Mouse (Mus musculus) liver, adult 2 months (tissue): ENCODE results near the gene Abcg4. TPM values are rescaled to one million over a fixed set of nuclear protein-coding genes. Genes with fewer than 3 reads are reported as not detected.

Source experiments
- DNase-seq: peaks from one replicate; pipeline ENCODE4 v3.0.0-alpha.2; 2011; ENCODE audit warnings: low read depth, low spot score; ENCODE audit errors: extremely low read depth
- H3K27ac ChIP-seq: fragments of 200-500 bp; replicated peaks from 2 replicates; pipeline ENCODE4 v1.5.1; 2012; ENCODE audit warnings: low read depth, mild to moderate bottlenecking, control low read depth, inconsistent platforms, low read length; ENCODE audit not compliant: insufficient read depth
- H3K27me3 ChIP-seq: fragments of 200-500 bp; 2 replicates; pipeline ENCODE4 v1.6.1; 2012; ENCODE audit warnings: mild to moderate bottlenecking, moderate library complexity, low read length, inconsistent platforms; ENCODE audit not compliant: control insufficient read depth, insufficient read depth
- H3K36me3 ChIP-seq: fragments of 200-500 bp; 2 replicates; pipeline ENCODE4 v1.6.1; 2012; ENCODE audit warnings: low read length, inconsistent platforms; ENCODE audit not compliant: control insufficient read depth, insufficient read depth
- H3K4me1 ChIP-seq: fragments of 200-500 bp; 2 replicates; pipeline ENCODE4 v1.6.1; 2011; ENCODE audit warnings: low read length; ENCODE audit not compliant: control insufficient read depth, insufficient read depth
- H3K4me3 ChIP-seq: fragments of 200-500 bp; 2 replicates; pipeline ENCODE4 v1.5.1; 2011; ENCODE audit warnings: low read depth, mild to moderate bottlenecking, control low read depth, low read length, moderate library complexity; ENCODE audit not compliant: insufficient read depth
- H3K79me2 ChIP-seq: fragments of 200-500 bp; 2 replicates; pipeline ENCODE4 v1.6.1; 2012; ENCODE audit warnings: inconsistent platforms, mild to moderate bottlenecking, low read length, moderate library complexity; ENCODE audit not compliant: control insufficient read depth, insufficient read depth
- H3K9ac ChIP-seq: fragments of 200-500 bp; 2 replicates; pipeline ENCODE4 v1.6.1; 2012; ENCODE audit warnings: low read depth, mild to moderate bottlenecking, control low read depth, inconsistent platforms, low read length
- CTCF ChIP-seq: fragments of 200-500 bp; IDR thresholded peaks from 2 replicates; pipeline ENCODE4 v1.5.1; 2011; ENCODE audit warnings: low read depth, low read length, control low read depth
- POLR2A ChIP-seq: fragments of 200-500 bp; IDR thresholded peaks from 2 replicates; pipeline ENCODE4 v1.6.1; 2011; ENCODE audit warnings: low read length, control low read depth; ENCODE audit not compliant: insufficient read depth; ENCODE audit errors: extremely low read depth
- WGBS: fragments of 180-500 bp; shearing (Covaris S2); methylation state at CpG from one replicate; pipeline ENCODE4 v1.1.7; 2018; 5-methylcytosine and 5-hydroxymethylcytosine counted together
- polyA plus RNA-seq: library from polyadenylated mRNA; depleted of rRNA; stranded (reverse); fragments of >200 nt; gene quantifications from 2 replicates; pipeline ENCODE4 v1.2.3, GENCODE M21; 2012
- total RNA-seq: library from RNA; depleted of rRNA; stranded (reverse); fragments of >200 nt; gene quantifications from 2 replicates; pipeline ENCODE4 v1.2.3, GENCODE M21; 2014

Gene Abcg4
- total and polyA plus RNA-seq, 2 experiments = 0.11 TPM; not detected in 1

DNA sequence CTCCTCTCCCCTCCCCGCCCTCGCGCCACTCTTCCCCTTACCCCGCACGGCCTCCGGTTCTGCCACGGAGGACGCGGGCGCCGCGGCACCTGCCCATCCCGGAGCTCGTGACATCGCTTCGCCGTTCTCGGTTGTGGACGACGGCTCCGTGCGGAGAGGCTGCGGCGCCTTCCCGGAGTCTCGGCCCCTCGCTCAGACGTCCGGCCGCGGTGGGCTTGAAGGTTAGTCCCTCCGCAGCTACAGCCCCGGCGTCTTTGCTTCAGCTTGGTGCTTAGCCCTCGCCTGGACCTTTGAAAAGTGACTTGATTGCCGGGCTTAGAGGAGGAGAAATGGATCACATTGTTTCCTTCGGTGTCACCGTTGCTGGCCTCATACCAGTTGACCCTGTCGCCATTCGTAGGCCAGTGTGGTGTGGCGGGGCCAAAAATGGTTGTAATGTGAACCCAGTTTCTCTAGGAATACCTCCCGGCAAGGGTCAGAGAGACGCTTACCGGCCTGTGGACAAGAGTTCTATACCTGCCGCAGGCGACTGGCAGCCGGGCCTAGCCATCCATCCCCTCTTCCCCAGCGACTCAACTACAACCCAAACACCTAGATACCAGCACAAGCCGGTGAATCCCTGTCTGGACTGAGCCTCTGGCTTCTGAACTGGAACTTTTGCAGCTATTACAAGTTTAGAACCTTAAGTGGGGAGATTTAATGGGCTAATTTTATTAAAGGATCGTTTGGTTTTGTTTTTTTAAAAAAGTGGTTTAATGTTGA lies 47.1 kb upstream of the Abcg4 start:
- under 1% methylated on average over 46 of the region's 50 CpGs for WGBS
- H3K9ac ChIP-seq = peak overlapping the region; percentile 91
- H3K4me3 ChIP-seq = peak overlapping the region; percentile 75
- no peaks in the 10 kb centered on the region for H3K27me3 ChIP-seq
- TF ChIP-seq CTCF (no peak), POLR2A (no peak)
- H3K4me1 ChIP-seq = peaks cover 6% of the 10 kb centered on the region
- H3K27ac ChIP-seq = peak overlapping the region; percentile 62
- DNase-seq = peak; percentile 68
- H3K36me3 ChIP-seq = peaks cover 24% of the 10 kb centered on the region; the same call in 1 of the 2 replicates
- H3K79me2 ChIP-seq = no peaks in the 10 kb centered on the region; the same call in 1 of the 2 replicates

GRCm38 (mm10) chr9:44334396-44335330 lies 46.2 kb upstream of the Abcg4 start, which contains the start of gene H2afx:
Gene H2afx, plus strand, starts transcription at chr9:44334694.
- H3K4me1 ChIP-seq = peaks cover 6% of the 10 kb centered on the region
- H3K27me3 ChIP-seq = no peaks in the 10 kb centered on the region
- peak; percentile 49 for TF ChIP-seq CTCF
- peak; percentile 99 for TF ChIP-seq POLR2A
- peak; percentile 98 for DNase-seq
- H3K36me3 ChIP-seq = peaks cover 24% of the 10 kb centered on the region; the same call in 1 of the 2 replicates
- peak within 1 kb of the TSS; percentile 91 for H3K9ac ChIP-seq
- peak within 1 kb of the TSS; percentile 75 for H3K4me3 ChIP-seq
- under 1% methylated on average over 91 of the region's 91 CpGs for WGBS
- H3K79me2 ChIP-seq = no peaks in the 10 kb centered on the region; the same call in 1 of the 2 replicates
- H3K27ac ChIP-seq = peak within 1 kb of the TSS; percentile 62

DNA sequence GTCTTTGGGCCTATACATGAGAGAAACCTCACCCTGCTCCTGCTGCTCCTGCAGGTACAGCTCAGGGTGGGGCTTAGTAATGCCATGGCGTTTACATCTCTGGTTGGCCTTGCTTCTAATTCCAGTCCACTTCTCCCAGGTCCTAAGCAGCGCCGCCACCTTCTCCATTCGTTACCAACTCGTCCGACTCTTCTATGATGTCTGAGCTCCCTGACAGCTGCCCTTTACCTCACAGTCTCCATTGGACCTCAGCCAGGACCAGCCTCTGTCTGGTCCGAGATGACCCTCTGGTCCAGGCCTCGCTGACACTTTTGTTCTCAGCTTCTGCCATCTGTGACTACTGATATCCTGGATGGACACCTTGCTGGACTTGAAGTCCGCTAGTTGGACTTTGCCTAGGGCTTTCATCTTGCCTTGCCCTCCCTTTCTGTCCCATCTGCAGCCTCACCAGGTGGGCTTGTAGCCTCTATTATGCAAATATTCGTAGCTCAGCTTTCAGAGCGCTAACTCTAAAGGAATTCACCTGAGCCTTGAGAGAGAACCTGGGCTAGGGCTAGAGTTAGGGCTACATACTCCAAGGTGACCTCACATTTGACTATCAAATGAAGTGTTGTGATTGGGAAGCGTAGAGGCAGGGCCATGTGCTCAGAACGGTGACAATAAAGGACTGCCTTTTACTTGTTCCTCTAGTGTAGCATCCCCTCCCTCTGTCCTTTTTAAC lies 44.7 kb upstream of the Abcg4 start:
- H3K9ac ChIP-seq = no peak overlapping the region
- H3K27me3 ChIP-seq = no peaks in the 10 kb centered on the region
- H3K4me1 ChIP-seq = peaks cover 6% of the 10 kb centered on the region
- H3K79me2 ChIP-seq = no peaks in the 10 kb centered on the region; the same call in 1 of the 2 replicates
- TF ChIP-seq POLR2A = no peak
- no peak for TF ChIP-seq CTCF
- H3K27ac ChIP-seq = no peak overlapping the region
- WGBS = 94% methylated on average over 13 of the region's 13 CpGs
- no peak overlapping the region for H3K4me3 ChIP-seq
- peaks cover 26% of the 10 kb centered on the region; the same call in 1 of the 2 replicates for H3K36me3 ChIP-seq
- DNase-seq = no peak

- H3K27me3 ChIP-seq = no peaks in the 10 kb centered on the region
- no peak overlapping the region for H3K27ac ChIP-seq
- 88% methylated on average over 6 of the region's 6 CpGs for WGBS
- H3K36me3 ChIP-seq = peaks cover 26% of the 10 kb centered on the region; the same call in 1 of the 2 replicates
- no peak for DNase-seq
- H3K9ac ChIP-seq = no peak overlapping the region
- no peak overlapping the region for H3K4me3 ChIP-seq
- TF ChIP-seq POLR2A (no peak), CTCF (no peak)
- 0 out of 2 replicates have a peak, but pooled peaks cover 2% of the 10 kb centered on the region for H3K4me1 ChIP-seq
- H3K79me2 ChIP-seq = peaks cover 8% of the 10 kb centered on the region; the same call in 1 of the 2 replicates
Observed at GRCm38 (mm10) chr9:44330736-44331135, 42.3 kb upstream of the Abcg4 start.

- no peaks in the 10 kb centered on the region for H3K27me3 ChIP-seq
- H3K79me2 ChIP-seq = peaks cover 8% of the 10 kb centered on the region; the same call in 1 of the 2 replicates
- H3K27ac ChIP-seq = peak overlapping the region; percentile 1
- peaks cover 3% of the 10 kb centered on the region; the same call in 1 of the 2 replicates for H3K4me1 ChIP-seq
- WGBS = 79% methylated on average over 5 of the region's 5 CpGs
- H3K9ac ChIP-seq = no peak overlapping the region
- peak overlapping the region; percentile 13 for H3K4me3 ChIP-seq
- no peak for TF ChIP-seq CTCF
- TF ChIP-seq POLR2A = no peak
- peaks cover 20% of the 10 kb centered on the region; the same call in 1 of the 2 replicates for H3K36me3 ChIP-seq
- no peak for DNase-seq
Observed at GRCm38 (mm10) chr9:44327926-44328325, 39.5 kb upstream of the Abcg4 start.
